Mouse (Mus musculus) C2C12 (cell line): ENCODE measurements around the gene Osbpl6.

Experiments
- CEBPB ChIP-seq: IDR thresholded peaks from one replicate; pipeline ENCODE4 v1.6.1; 2011; ENCODE audit warnings: low read depth, mild to moderate bottlenecking, control low read depth, moderate library complexity
- CTCF ChIP-seq: IDR thresholded peaks from one replicate; pipeline ENCODE4 v1.5.1; 2011; ENCODE audit not compliant: control insufficient read depth, insufficient read depth, insufficient read length
- FOSL1 ChIP-seq: IDR thresholded peaks from one replicate; pipeline ENCODE4 v1.8.0; 2011; ENCODE audit warnings: mild to moderate bottlenecking, low read length; ENCODE audit not compliant: poor library complexity, insufficient read depth, severe bottlenecking
- USF1 ChIP-seq: IDR thresholded peaks from one replicate; pipeline ENCODE4 v1.6.1; 2011; ENCODE audit warnings: low read depth, mild to moderate bottlenecking, control low read depth, moderate library complexity

DNA sequence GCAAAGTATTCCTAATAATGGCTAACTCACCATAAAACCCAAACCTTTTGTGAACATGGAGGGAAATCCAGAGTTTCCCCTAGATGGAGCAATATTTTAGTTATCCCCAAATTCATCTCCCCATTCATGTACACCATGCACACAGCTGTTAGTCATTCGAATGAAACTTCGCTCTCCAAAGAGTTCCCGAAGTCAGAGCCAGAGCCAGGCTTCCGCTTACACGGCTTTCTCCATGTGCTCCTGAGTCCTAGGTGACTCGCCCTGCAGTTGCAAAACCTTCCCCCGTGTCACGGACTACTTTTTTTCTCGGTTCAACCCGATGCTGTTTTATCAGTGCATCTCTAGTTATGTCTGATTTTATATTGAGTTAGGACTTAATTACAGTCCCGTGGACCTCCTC lies 191.2 kb downstream of the Osbpl6 start:
- TF ChIP-seq CEBPB (no peak), CTCF (no peak), USF1 (no peak), FOSL1 (no peak)
